Mouse (Mus musculus): ENCODE measurements around the gene Rab5c.

The Rab5c gene

DNA sequence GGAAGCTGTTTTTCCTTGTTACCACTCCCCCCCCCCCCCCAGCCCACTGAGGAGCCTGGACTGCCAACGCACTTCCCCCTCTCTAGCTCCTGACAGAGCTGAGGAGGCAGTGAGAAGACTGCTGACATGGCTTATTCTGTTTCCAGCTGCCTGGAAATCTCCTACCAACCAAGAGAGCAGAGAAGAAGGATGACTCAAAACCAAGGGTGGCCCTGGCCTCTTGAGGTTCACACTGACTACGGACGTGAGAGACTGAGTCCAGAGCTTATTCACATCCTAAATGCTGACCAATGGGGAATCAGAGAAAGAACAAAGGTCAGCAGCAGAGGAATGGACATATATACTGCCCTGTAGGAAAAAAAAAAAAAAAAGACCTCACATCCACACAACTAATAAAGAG is 18.7 kb downstream of the Rab5c start:
- DNase-seq, result no peak

DNA sequence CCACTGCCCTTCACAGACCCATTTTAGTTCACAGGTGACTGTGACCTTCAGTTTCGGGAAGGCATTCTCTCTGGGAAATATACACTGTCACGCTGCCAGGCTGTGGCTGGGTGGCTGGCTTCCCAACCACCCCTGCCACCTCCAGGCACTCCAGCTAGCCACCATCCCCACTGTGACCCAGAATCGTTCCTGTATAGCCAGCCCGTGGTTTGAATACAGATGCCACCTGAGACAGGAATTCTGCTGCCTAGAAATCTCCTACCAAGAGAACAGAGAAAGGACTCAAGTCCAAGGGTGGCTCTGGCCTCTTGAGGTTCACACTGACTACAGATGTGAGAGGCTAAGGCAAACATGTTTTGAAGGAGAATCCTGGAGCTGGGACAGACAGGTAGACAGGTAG is 19.1 kb downstream of the Rab5c start:
- no peak for DNase-seq

GRCm38 (mm10) chr11:100718462-100718861 is 19.6 kb downstream of the Rab5c start:
- DNase-seq, result no peak

- DNase-seq, result no peak
Observed at GRCm38 (mm10) chr11:100716649-100717048, 21.4 kb downstream of the Rab5c start.

GRCm38 (mm10) chr11:100714948-100715347 is 23.1 kb downstream of the Rab5c start:
- no peak for DNase-seq

- DNase-seq, result peak; percentile 95
Observed at GRCm38 (mm10) chr11:100714534-100714915, 23.5 kb downstream of the Rab5c start.

DNA sequence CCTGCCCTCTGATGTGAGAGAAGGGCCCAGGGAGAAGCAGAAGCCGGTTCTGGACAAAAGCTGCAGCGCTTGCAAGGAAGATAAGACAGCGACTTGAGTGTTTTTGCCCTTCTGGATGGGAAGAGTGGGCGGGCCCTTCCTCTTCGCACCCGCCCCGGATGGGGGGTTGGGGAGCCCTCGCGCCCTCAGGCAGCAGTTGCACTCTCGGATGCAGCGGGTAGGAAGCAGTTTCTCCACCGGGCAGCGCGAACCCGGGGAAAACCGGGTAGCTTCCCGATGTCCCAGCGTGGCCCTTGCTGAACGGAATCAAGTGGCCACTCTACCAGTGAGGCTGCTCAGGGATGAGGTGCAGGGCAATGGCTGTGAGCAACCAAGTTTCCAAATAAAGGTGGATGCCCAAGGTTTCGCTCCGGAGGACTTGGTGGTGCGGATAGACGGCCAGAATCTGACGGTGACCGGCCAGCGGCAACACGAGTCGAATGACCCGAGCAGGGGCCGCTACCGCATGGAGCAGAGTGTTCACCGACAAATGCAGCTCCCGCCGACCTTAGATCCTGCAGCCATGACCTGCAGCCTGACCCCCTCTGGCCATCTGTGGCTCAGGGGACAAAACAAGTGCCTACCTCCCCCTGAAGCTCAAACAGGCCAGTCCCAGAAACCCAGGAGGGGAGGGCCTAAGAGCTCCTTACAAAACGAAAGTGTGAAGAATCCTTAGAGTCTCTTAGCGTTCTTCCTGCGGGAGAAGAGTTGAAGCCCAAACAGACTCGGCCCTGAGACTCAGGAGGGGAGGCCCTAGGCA is 24.1 kb downstream of the Rab5c start, which contains the start of gene Hspb9:
TSS of gene Hspb9 (plus strand) at position 116 of the 799 bp plus-strand sequence.
- peak; percentile 88 for DNase-seq

GRCm38 (mm10) chr11:100713174-100713573 is 24.8 kb downstream of the Rab5c start:
- no peak for DNase-seq

DNA sequence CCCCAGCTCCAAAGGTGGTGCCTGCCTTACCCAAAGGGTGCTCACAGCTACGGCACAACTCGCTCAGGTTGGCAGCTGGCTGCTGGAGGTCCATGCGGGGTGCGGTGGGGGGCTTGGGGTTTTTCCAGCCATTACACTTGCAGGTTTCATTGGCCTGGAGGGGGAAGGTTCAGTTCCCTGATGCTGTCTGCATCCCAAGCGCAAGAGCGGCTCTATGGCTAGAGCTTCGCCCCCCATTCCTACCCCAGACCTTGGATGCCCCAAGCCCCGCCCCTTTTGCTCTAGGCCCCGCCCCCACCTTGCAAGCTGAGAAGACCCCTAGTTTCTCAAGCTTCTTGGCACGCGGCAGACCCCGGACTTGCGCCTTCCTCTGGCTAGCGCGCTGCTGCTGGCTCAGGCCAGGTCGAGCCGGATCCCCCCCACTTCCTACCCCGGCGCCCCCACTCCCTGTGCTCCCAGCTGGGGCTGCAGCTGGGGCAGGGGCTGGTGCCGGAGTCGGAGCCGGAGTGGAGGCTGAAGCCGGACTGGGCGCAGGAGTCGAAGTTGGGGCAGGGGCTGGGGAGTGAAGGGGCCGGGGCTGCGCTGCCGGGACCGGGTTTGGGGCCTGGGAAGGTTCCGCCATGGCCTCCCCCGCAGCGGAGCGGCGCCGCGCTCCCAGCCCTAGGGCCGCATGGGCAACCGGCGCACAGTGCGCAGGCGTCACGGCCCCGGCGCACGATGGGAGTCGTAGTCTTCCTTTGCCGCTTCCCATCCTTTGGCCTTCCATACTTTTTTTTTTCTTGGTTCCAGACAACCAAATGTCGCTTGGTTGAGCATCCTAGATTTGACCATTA is 26.0 kb downstream of the Rab5c start, which contains the start of gene Kat2a:
TSS of gene Kat2a (minus strand) at position 683 of the 833 bp plus-strand sequence.
- peak; percentile 88 for DNase-seq

GRCm38 (mm10) chr11:100710977-100711376 is 27.0 kb downstream of the Rab5c start:
- no peak for DNase-seq

DNA sequence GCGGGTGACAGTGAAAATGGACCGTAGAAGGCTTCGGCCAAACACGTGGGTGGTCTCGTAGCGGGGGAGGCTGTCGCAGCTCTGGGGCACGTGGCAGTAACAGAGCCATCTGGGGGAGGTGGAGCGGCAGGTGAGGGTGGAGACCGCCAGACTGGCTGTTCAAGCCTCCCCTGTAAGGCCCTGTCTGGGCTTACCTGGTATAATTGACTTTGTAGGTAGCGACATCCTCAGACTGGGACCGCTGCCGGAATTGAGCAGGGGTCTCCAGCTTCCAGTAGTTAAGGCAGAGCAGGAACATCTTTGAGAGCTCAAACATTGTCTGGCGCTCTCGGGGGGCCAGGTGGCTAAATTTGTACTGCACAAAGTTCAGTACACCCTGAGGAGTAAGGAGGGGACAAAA is 27.5 kb downstream of the Rab5c start:
- DNase-seq, result no peak

DNA sequence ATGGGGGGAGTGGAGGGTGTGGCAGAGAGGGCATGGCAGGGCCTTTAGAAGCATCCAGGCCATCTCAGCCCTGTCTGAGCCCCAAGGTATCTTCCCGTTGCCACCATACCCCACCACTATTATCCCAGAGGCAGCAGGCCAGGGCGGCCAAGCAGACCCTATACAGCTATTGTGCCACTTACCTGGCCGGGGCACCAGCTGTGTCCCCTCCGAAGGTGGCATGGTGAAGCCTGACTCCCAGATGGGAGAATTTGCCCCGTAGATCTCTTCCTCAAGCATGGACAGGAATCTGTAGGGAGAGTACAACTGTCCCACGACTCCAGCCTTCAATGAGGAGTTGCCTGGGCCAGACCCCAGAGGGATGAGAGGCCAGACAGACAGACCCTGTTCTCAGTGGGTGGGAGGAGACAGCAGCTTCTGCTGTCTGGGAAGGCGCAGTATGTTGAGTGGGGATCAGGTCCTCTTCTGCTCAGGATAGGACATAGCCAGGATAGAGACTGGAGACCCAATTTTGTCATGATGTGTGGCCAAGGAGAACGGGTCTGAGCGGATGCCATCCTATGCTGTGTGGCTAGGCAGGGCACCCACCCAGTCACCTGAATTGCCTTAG is 28.7 kb downstream of the Rab5c start:
- no peak for DNase-seq

DNA sequence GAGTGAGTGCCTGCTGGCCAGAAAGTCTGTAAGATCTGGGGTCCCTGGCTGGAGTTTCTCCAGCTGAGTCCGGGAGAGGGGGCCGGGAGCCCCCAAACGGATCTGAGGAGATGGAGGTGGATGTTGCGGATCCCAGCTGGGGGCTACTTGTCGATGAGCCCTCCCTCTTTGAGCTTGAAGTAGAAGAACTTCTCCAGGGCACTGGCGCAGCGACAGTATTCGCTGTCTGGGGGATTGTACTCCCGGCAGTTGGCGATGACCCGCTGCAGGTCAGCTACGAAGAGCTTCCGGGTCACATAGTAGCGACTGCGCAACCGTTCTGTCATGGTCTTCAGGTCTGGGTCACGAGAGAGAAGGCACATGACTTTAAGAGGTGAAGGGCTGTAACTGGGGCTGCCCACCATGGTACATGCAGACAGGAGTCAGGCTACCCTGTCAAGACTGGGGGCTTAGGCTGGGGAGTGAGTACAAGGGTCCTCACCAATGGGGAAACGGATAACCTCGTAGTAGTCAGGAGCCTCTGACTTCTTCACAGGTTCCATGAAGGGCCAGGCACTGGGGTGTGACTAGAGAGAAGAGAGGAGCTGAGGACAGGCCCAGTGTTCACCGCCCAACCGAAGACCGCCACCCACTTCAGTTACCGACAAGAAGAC is 32.8 kb downstream of the Rab5c start:
- DNase-seq, result no peak

DNA sequence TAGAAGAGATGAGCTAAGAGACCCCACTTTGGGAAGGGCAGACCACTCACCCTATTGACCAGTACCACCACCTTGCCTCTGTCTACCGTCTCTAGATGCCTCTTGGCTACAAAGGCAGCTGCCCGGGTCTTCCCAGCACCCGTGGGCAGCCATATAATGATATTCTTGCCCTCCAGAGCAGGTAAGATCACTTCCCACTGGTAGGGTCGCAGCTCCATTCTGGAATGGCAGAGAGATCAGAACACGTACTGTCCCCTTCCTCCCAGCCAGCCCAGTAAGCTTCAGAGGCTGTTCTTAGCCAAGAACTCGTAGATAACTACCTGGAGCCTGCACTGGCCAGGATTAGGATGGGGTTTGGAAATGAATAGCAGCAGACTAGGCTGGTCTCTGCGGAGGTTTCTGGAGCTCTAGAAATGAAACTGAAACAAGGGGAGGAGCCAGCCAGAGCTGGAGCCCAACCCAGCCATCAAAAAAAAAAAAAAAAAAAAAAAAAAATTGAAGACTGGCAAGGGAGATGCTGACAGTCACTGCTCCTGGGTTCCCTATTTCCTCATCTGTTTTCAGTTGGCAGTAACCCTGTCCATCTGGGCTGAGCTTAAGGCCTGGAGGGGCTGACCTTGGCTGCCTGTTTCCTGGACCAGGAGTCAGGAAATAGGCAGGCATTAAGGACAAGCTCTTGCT is 34.0 kb downstream of the Rab5c start, which contains the start of gene Dhx58:
TSS of gene Dhx58 (minus strand) at position 421 of the 681 bp plus-strand sequence.
- peak; percentile 67 for DNase-seq

GRCm38 (mm10) chr11:100703366-100703765 is 34.6 kb downstream of the Rab5c start:
- no peak for DNase-seq

GRCm38 (mm10) chr11:100702906-100703305 is 35.1 kb downstream of the Rab5c start:
- no peak for DNase-seq

DNA sequence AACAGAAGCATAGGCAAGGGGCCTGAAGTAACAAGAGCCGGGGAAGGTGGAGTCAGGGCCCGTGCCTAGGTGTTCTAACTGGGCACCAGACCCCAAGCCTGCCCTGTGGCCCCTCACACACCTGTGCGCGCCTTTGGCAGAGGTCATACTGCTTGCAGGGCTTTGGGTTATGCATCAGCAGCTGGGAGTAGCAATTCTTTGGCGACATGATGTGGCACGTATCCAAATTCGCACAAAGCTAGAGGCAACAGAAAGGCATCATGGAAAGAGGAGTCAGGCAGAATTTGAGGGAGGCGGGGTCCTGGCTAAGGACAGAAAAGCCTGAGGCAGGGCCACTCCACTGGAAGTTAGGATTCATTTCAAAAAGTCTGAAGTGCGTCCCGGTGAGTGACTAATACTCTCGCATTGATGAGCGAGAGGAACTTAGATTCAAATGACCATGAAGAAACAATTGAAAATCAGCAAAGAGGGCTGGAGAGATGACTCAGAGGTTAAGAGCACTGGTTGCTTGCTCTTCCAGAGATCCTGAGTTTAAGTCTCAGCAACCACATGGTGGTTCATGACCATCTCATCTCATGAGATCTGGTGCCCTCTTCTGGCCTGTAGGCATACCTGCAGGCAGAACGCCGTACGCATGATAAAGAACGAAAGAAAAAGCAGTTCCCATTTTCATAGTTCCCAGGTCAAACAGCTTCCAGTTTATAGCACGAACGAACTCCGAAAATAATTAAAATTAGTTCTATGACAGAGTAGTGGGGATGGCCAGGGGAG is 35.7 kb downstream of the Rab5c start:
- DNase-seq, result peak; percentile 86

- peak; percentile 86 for DNase-seq
Observed at GRCm38 (mm10) chr11:100701301-100701700, 36.7 kb downstream of the Rab5c start.

DNA sequence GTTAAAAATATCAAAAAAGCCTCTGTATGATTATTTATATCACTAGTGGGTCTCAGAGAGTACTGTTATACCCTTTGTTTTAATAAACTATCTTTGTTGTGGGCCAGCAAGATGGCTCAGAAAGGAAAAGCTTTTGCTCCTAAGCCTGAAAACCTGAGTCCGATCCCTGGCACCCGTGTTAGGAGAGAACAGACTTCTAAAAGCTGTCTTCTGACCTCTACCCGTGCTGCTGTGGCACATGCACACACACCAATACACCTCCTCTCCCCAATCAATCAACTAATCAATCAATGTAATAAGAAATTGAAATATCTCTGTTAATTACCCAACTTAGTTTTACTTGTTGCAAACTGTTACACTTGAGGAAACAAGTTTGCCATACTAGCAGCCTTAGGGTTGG is 37.3 kb downstream of the Rab5c start:
- DNase-seq, result no peak

DNA sequence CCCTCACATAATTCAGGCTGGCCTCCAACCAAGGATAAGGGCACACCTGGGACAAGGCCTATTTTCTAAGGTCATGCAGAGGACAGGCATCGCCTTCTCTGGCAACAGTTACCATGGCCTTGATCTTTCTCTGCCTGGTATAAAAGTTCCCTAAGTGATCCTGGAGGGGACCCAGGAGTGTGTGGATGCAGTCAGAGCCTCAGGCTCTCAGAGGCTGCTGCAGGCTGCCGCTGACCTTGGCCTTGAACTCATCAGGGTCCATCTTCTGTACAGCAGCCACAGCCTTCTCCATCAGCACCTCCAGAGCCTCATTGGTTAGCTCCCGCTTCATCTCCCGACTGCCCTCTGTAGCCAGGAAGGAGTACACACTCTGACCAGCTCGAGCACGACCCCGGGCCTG is 40.1 kb downstream of the Rab5c start:
- DNase-seq, result no peak

DNA sequence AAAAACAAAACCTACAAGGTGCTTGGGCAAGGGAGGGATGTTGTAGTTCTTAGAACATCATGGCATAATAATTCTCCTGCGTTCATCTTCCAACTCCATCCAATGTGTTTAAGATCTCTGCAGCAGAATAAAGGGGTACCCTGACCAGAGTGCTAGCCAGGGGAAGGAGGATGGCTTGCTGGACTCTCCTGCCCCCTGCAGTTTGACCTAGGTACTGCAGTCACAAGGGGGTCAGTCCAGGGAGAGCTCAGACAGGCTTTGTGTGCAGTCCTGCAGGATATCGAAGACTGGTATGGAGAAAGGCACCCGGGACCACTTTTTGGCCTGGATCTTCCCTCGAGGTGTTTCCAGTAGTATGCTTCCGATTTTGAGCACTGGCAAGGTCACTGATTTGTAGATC is 43.1 kb downstream of the Rab5c start:
- peak; percentile 74 for DNase-seq

Data from lung, postnatal 36 days (tissue).